Mouse (Mus musculus): Measurements from ENCODE around the gene Drap1.

GRCm38 (mm10) chr19:5394168-5394567 is 30.6 kb downstream of the Drap1 start:
- TF ChIP-seq POLR2A (IDR thresholded peaks at IDR 0.05; ENCODE audit: insufficient read depth, low read length) = no peak
- TF ChIP-seq CTCF (IDR thresholded peaks at IDR 0.05; ENCODE audit: low read depth, low read length) = no peak
- TF ChIP-seq EP300 (IDR thresholded peaks at IDR 0.05; ENCODE audit: insufficient read depth, low read depth, low read length) = no peak
